26 mouse cellular contexts compared by ENCODE assay signal in genomic region chr2:103919488-103919887, GRCm38 (mm10). TPM values are rescaled to one million over a fixed set of nuclear protein-coding genes. Genes with fewer than 3 reads are reported as not detected.
DNase-seq lines count a peak whose midpoint lies in the region; ATAC-seq lines count a peak whose summit lies in the region.
"Had no signal": no experiment of that assay in that cellular context is flagged by ENCODE, and none has a peak within 500 bp of the region (broad histone marks: within the 10 kb centered on the region; RNA-seq: fewer than 3 reads in every experiment).

No protein-coding gene starts in this region.

- no peak overlapping the region for H3K9ac ChIP-seq in forebrain, embryonic 15.5 days (replicated peaks)
- H3K9ac ChIP-seq: embryonic facial prominence, embryonic 13.5 days; embryonic facial prominence, embryonic 15.5 days; forebrain, embryonic 12.5 days; forebrain, postnatal 0 days had no signal

- no peaks in the 10 kb centered on the region for H3K36me3 ChIP-seq in forebrain, embryonic 15.5 days
- H3K36me3 ChIP-seq: embryonic facial prominence, embryonic 13.5 days; embryonic facial prominence, embryonic 15.5 days; forebrain, embryonic 10.5 days; forebrain, embryonic 12.5 days; G1E had no signal

- no peaks in the 10 kb centered on the region for H3K9me3 ChIP-seq in forebrain, embryonic 15.5 days
- H3K9me3 ChIP-seq: embryonic facial prominence, embryonic 13.5 days; embryonic facial prominence, embryonic 15.5 days; forebrain, embryonic 10.5 days; forebrain, embryonic 12.5 days; G1E had no signal

- no peaks in the 10 kb centered on the region for H3K27me3 ChIP-seq in forebrain, embryonic 15.5 days
- H3K27me3 ChIP-seq: embryonic facial prominence, embryonic 13.5 days; embryonic facial prominence, embryonic 15.5 days; forebrain, embryonic 12.5 days had no signal

- no peak overlapping the region for H3K4me2 ChIP-seq in forebrain, embryonic 15.5 days (replicated peaks)
- H3K4me2 ChIP-seq: embryonic facial prominence, embryonic 13.5 days; embryonic facial prominence, embryonic 15.5 days; forebrain, embryonic 12.5 days had no signal

- 90% methylated on average over 6 of the region's 6 CpGs for WGBS in forebrain, embryonic 15.5 days

- H3K27ac ChIP-seq in forebrain, embryonic 15.5 days (replicated peaks), result no peak overlapping the region
- H3K27ac ChIP-seq: embryonic facial prominence, embryonic 13.5 days; embryonic facial prominence, embryonic 15.5 days; forebrain, embryonic 10.5 days; forebrain, embryonic 12.5 days had no signal

- H3K4me1 ChIP-seq in forebrain, embryonic 15.5 days, result no peaks in the 10 kb centered on the region
- H3K4me1 ChIP-seq: embryonic facial prominence, embryonic 13.5 days; embryonic facial prominence, embryonic 15.5 days; forebrain, embryonic 10.5 days; forebrain, embryonic 12.5 days had no signal

- H3K4me3 ChIP-seq in forebrain, embryonic 15.5 days, result no peak overlapping the region
- H3K4me3 ChIP-seq: embryonic facial prominence, embryonic 13.5 days; embryonic facial prominence, embryonic 15.5 days; erythroblast, embryonic 14.5 days; forebrain, embryonic 10.5 days; forebrain, embryonic 12.5 days had no signal

- DNase-seq in A20 (ENCODE audit: low read depth, low spot score) (peak; percentile 31), adipocyte (ENCODE audit: low spot score) (no peak)
- no peak for DNase-seq in gastrocnemius, postnatal 4 days (ENCODE audit: low spot score in 2 of 2)
- DNase-seq: adrenal gland, adult 2 months; adrenal gland, postnatal 14 days; adrenal gland, postnatal 36 days; cerebellum, adult 11-12 months; cerebellum, adult 2 months; cerebellum, adult 9-10 months; cerebellum, postnatal 10 days; cerebellum, postnatal 25 days; embryo, embryonic 11 days; forebrain, postnatal 0 days had no signal

- ATAC-seq in granulocyte monocyte progenitor cell, adult 5-6 weeks (replicated peaks; ENCODE audit: poor library complexity, severe bottlenecking), result peak; percentile 46
- peak; percentile 64; the same call in 1 of the 2 replicates for ATAC-seq in neutrophil, adult 5-6 weeks (ENCODE audit: extremely low read depth, insufficient number of reproducible peaks, low FRiP score, poor library complexity, severe bottlenecking)
- no peak for ATAC-seq in forebrain, embryonic 15.5 days (replicated peaks)
- ATAC-seq: activated CD4-positive, CD25-positive, alpha-beta regulatory T cell, adult 4 months; forebrain, embryonic 14.5 days; forebrain, postnatal 0 days; Patski had no signal

RNA-seq across cellular contexts. Expression of gene Lmo2, which starts 38.3 kb away (rescaled TPM):
- 334 and 343 TPM in 2 replicates for total RNA-seq in granulocyte monocyte progenitor cell, adult 5-6 weeks (2014; fragmentation: Nextera tagmentation)
- 231 and 233 TPM in 2 replicates for total RNA-seq in granulocyte monocyte progenitor cell, adult 5-6 weeks (2017)
- total RNA-seq in neutrophil, adult 5-6 weeks (2017), result 134 and 151 TPM in 2 replicates
- polyA plus RNA-seq in forebrain, embryonic 15.5 days (2015; fragmentation: Nextera tagmentation; extraction: Ambion mirVana), result 21.8 and 23.6 TPM in 2 replicates
- 10 to 100 TPM; 21.2 to 23.2 TPM for total RNA-seq in gastrocnemius, postnatal 4 days (2021)
- polyA plus RNA-seq: C2C12 had no signal
